Mouse (Mus musculus) heart, adult 2 months (tissue): ENCODE measurements around the gene A230050P20Rik. TPM values are rescaled to one million over a fixed set of nuclear protein-coding genes. Genes with fewer than 3 reads are reported as not detected.

Experiments used
- DNase-seq, 2 experiments: peaks; one replicate each; pipeline ENCODE4 v3.0.0; 2021
- H3K27ac ChIP-seq: fragments of 200-600 bp; 2 replicates; pipeline ENCODE4 v1.8.1; 2022
- H3K27me3 ChIP-seq: fragments of 200-500 bp; 2 replicates; pipeline ENCODE4 v1.6.1; 2012; ENCODE audit warnings: mild to moderate bottlenecking, low read length, inconsistent platforms, mixed read lengths; ENCODE audit not compliant: control insufficient read depth, insufficient read depth
- H3K36me3 ChIP-seq: fragments of 200-500 bp; 2 replicates; pipeline ENCODE4 v1.6.1; 2012; ENCODE audit warnings: low read length, inconsistent platforms; ENCODE audit not compliant: control insufficient read depth, insufficient read depth
- H3K4me1 ChIP-seq: fragments of 200-500 bp; 2 replicates; pipeline ENCODE4 v1.6.1; 2011; ENCODE audit warnings: low read length; ENCODE audit not compliant: control insufficient read depth, insufficient read depth
- H3K4me3 ChIP-seq: fragments of 200-600 bp; 2 replicates; pipeline ENCODE4 v1.8.1; 2022
- H3K79me2 ChIP-seq: fragments of 200-500 bp; replicated peaks from 2 replicates; pipeline ENCODE4 v1.6.1; 2012; ENCODE audit warnings: mild to moderate bottlenecking, inconsistent platforms, low read length, moderate library complexity, mixed read lengths; ENCODE audit not compliant: control insufficient read depth, insufficient read depth
- H3K9ac ChIP-seq: fragments of 200-500 bp; 2 replicates; pipeline ENCODE4 v1.6.1; 2012; ENCODE audit warnings: low read depth, mild to moderate bottlenecking, control low read depth, inconsistent platforms, low read length, mixed read lengths
- CTCF ChIP-seq: fragments of 200-600 bp; IDR thresholded peaks from 2 replicates; pipeline ENCODE4 v1.8.1; 2022; ENCODE audit warnings: antibody characterized with exemption, mild to moderate bottlenecking, moderate library complexity
- EP300 ChIP-seq: fragments of 200-500 bp; IDR thresholded peaks from 2 replicates; pipeline ENCODE4 v1.6.1; 2011; ENCODE audit warnings: low read depth, low read length, control low read depth; ENCODE audit not compliant: insufficient read depth
- POLR2A ChIP-seq: fragments of 200-500 bp; IDR thresholded peaks from 2 replicates; pipeline ENCODE4 v1.6.1; 2011; ENCODE audit warnings: mild to moderate bottlenecking, low read depth, low read length, control low read depth; ENCODE audit not compliant: insufficient read depth
- WGBS: fragments of 180-500 bp; shearing (Covaris S2); methylation state at CpG from one replicate; pipeline ENCODE4 v1.1.7; 2018; 5-methylcytosine and 5-hydroxymethylcytosine counted together
- intact Hi-C: fragments of 180-260 bp; cut with DNase I; formaldehyde crosslinking; loops from one replicate; pipeline ENCODE4 v1.15.1; 2025
- polyA plus RNA-seq: library from polyadenylated mRNA; depleted of rRNA; stranded (reverse); fragments of >200 nt; gene quantifications from 2 replicates; pipeline ENCODE4 v1.2.3, GENCODE M21; 2012
- total RNA-seq, 2 experiments: library from RNA; stranded (reverse); gene quantifications; 2 replicates each; pipeline ENCODE4 v1.2.3; 2021

Gene A230050P20Rik
- total and polyA plus RNA-seq, 3 experiments = 3.9 to 21.2 (median 4.3) TPM

DNA sequence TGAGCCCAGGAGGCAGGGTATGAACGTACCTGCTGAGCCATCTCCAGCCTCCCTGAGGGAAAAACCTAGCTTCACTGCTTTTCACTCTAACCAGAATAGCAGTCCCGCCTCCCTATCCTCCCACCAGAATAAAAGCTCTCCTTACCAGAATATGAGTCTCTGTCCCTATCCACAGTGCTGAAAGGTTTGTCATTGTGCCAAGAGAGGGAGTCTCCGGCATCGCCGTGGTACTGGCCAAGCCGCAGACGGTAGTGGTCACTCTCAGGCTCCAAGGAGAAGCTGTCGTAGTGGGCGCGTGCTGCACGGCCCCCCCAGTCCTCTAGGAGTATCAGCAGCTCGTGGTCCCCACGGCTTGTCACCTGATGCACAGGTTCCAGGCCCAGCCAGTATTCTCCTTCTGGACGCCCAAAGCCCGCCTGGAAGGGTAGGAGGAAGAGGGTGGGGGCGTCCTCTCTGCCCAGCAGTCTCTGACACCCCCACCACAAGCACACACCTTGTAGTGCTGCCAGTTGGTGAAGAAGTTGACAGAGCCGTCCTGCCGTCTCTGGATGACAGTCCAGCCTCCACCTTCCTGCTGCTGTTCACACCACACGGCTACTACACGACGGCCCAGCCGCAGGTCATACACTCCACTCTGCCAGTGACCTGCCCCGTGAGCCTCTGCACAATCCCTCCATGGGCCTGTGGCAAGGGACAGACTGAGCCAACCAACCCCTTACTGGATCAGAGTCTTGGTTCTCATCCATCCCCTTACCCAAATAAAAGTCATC, 6.8 kb downstream of the A230050P20Rik start:
- intact Hi-C loops = no loop called here
- Histone ChIP-seq H3K27me3 (no peaks in the 10 kb centered on the region), H3K4me3 (no peak overlapping the region), H3K4me1 (peaks cover 1% of the 10 kb centered on the region; the same call in 1 of the 2 replicates), H3K36me3 (no peaks in the 10 kb centered on the region), H3K9ac (no peak overlapping the region), H3K27ac (no peak overlapping the region), H3K79me2 (no peaks in the 10 kb centered on the region)
- WGBS = 60% methylated on average over 23 of the region's 23 CpGs
- no peak for TF ChIP-seq CTCF
- no peak for TF ChIP-seq POLR2A
- no peak for TF ChIP-seq EP300
- DNase-seq = no peak

DNA sequence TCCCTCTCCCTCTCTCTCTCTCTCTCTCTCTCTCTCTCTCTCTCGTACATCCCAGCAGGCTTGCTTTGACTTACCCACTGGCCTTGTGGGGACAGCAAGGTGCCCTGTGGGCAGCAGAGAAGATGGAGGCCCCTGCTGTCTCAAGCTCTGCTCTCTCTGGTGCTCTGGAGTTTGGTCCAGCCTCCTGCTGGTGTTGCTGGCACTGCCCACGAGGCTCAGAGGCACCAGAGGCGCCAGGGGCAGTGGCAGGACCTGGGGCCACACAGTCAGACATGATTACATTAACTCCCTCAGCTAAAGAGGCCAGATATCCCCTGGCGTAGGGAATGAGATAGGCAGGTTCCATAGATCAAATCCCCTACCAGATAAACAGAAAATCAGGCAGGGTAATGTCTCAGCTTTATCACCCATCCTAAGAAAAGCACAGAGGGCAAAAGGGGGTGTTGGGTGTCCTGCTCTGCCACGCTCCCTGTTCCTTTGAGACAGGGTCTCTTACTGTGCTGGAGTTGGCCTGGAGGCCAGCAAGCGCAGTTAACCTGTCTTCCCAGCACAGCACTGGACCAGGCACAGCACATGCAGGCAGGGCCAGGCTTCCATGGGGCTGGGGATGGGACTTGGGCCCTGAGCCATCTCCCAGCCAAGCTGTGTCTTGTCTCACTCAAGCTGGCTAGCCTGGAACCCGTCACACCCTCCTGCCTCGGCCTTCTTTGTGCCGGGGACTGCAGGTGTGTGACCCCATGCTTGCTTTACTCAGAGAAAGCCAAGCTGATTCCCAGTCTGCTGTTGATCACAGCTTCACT, 8.1 kb downstream of the A230050P20Rik start:
- Histone ChIP-seq H3K4me3 (no peak overlapping the region), H3K4me1 (peaks cover 1% of the 10 kb centered on the region; the same call in 1 of the 2 replicates), H3K36me3 (no peaks in the 10 kb centered on the region), H3K9ac (no peak overlapping the region), H3K27ac (no peak overlapping the region), H3K79me2 (no peaks in the 10 kb centered on the region), H3K27me3 (no peaks in the 10 kb centered on the region)
- intact Hi-C loops = no loop called here
- TF ChIP-seq POLR2A (no peak), CTCF (no peak), EP300 (no peak)
- 72% methylated on average over 8 of the region's 9 CpGs for WGBS
- no peak for DNase-seq

DNA sequence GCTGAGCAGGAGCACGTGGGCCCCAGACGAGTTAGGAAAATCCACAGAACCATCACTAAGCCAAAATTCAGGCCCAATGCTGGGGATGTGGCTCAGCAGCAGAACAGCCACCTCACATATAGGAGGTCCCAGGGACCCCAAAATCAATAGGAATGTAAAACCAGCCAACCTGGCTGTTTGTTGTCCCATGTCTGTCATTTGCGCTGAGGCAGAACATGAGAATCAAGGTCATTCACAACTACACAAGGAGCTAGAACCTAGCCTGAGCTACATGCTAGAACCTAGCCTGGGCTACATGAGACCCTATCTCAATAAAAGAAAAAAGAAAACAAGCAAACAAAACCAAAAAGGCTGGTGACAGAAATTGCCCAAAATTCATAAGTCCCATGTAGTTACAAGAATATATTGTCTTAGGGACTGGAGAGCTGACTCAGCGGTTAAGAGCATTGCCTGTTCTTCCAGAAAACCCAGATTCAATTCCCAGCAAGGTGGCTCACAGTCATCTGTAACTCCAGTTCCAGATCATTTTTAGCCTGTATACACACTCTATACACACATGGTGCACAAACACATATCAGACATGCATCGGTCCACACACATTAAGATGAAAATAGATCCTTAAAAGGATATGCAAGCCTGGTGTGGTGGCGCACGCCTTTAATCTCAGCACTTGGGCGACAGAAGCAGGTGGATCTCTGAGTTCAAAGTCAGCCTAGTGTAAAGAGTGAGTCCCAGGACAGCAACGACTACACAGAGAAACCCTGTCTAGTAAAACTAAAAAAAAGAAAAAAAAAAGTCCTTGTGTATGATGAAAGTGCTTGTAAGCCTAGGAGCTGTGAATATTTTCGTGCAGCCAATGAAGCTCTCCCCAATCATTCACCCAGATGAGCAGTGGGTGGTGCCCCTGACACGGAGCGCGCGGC, 8.9 kb downstream of the A230050P20Rik start:
- Histone ChIP-seq H3K27ac (peak overlapping the region; percentile 71), H3K9ac (peak overlapping the region; percentile 48), H3K4me3 (peak overlapping the region; percentile 48), H3K4me1 (peaks cover 1% of the 10 kb centered on the region; the same call in 1 of the 2 replicates), H3K79me2 (no peaks in the 10 kb centered on the region), H3K36me3 (no peaks in the 10 kb centered on the region), H3K27me3 (no peaks in the 10 kb centered on the region)
- intact Hi-C loops = no loop called here
- no peak for TF ChIP-seq EP300
- peak; percentile 92 for TF ChIP-seq POLR2A
- TF ChIP-seq CTCF = no peak
- 32% methylated on average over 14 of the region's 14 CpGs for WGBS
- DNase-seq = no peak

DNA sequence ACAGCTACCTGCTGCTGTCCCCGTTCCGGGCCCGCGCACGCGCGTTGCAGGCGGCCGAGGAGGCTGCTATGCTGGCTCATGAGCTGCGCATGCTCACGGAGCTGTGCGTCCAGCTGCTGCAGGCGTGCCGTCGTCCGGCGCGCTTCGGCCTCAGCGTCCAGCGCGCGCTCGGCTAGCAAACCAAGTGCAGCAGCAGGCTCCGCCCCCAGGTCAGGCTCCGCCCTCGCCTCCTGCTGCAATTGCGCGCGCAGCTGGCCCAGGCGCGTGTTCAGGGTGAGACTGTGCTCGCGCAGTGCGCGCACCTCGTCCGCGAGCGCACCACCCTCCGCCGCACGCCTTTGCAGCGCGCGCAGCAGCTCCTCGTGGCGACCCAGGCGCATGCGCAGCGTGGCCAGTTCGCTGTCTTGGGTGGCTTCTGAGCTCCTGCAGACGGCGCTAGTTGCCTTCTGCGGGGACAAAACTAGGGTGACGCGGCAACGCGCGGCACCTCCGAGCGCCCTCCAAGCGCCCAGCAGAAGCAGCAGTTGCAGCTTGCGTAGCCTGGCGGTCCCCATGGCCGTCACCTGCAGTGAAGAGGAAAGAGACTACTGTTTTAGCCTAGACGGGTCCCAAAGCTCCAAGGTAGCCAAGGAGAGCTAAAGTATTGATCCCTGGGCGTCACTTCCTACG, 9.7 kb downstream of the A230050P20Rik start:
- intact Hi-C loops = no loop called here
- H3K4me3 ChIP-seq = peak overlapping the region; percentile 59
- TF ChIP-seq POLR2A (peak; percentile 89), CTCF (peak; percentile 90), EP300 (peak; percentile 44; the same call in 1 of the 2 replicates)

DNA sequence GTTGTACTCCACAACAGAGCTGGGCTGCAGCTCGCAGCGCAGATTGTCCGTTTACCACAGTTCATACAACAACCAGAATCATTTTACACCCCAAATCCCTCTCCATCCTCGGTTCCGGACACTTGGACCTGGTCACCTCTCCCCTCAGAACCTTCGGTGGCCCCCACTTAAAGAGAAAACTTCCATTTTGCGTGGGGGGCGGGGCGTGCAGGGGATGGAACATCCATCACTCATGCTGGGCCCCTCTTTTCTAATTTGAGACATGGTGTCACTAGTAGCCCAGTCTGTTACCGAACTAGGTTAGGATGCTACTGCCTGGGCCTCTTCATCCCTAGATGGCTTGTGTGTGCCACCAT, 10.2 kb downstream of the A230050P20Rik start:
- Histone ChIP-seq H3K79me2 (no peaks in the 10 kb centered on the region), H3K27ac (peak overlapping the region; percentile 97), H3K36me3 (no peaks in the 10 kb centered on the region), H3K9ac (peak overlapping the region; percentile 73), H3K27me3 (no peaks in the 10 kb centered on the region), H3K4me3 (peak overlapping the region; percentile 59), H3K4me1 (peaks cover 1% of the 10 kb centered on the region; the same call in 1 of the 2 replicates)
- no peak for TF ChIP-seq EP300
- intact Hi-C loops = loop anchor here (1.0 kb wide), 2 partner anchors 9 to 20 kb away; partner anchors contain the start of gene Eif3g
- DNase-seq = no peak
- WGBS = 14% methylated on average over 10 of the region's 10 CpGs

More for the DNA sequence above, 9.7 kb downstream of the A230050P20Rik start:
- WGBS = under 1% methylated on average over 69 of the region's 69 CpGs
- Histone ChIP-seq H3K9ac (peak overlapping the region; percentile 73), H3K36me3 (no peaks in the 10 kb centered on the region), H3K79me2 (no peaks in the 10 kb centered on the region), H3K27ac (peak overlapping the region; percentile 97), H3K4me1 (peaks cover 1% of the 10 kb centered on the region; the same call in 1 of the 2 replicates), H3K27me3 (no peaks in the 10 kb centered on the region)
- peak; percentile 100 for DNase-seq
